Mouse (Mus musculus) thymus, postnatal 4 days (tissue): ENCODE results near the gene Olfr1462.

Experiments used
- DNase-seq: peaks from one replicate; pipeline ENCODE4 v3.0.0; 2021

Olfr1462 gene

GRCm38 (mm10) chr19:13185434-13185833, at the start of gene Olfr1462:
Gene Olfr1462, plus strand, starts transcription at chr19:13185734.
- DNase-seq, result no peak

GRCm38 (mm10) chr19:13149449-13149848, 36.1 kb upstream of the Olfr1462 start, which contains the start of gene Olfr1459:
Gene Olfr1459, minus strand, starts transcription at chr19:13149549.
- DNase-seq, result no peak

- DNase-seq, result no peak
Measured at GRCm38 (mm10) chr19:13162700-13163099, 22.8 kb upstream of the Olfr1462 start, which contains the start of gene Olfr1461. Gene Olfr1461, plus strand, starts transcription at chr19:13163000.

GRCm38 (mm10) chr19:13221666-13222065, 36.1 kb downstream of the Olfr1462 start:
- DNase-seq, result no peak

- no peak for DNase-seq
Measured at GRCm38 (mm10) chr19:13231028-13231427, 45.5 kb downstream of the Olfr1462 start, which contains the start of gene Olfr1463. Gene Olfr1463, plus strand, starts transcription at chr19:13231328.
